Mouse (Mus musculus): ENCODE measurements around the gene Smtnl2. TPM values are rescaled to one million over a fixed set of nuclear protein-coding genes. Genes with fewer than 3 reads are reported as not detected.
"Not testable (repeated sequence)": the region's sequence is repeated elsewhere in the genome, so short reads cannot be mapped to it uniquely, and the experiment has no call there.

The Smtnl2 gene
- total and polyA plus RNA-seq, 3 experiments = 12.7 to 14.3 (median 13.1) TPM

- Histone ChIP-seq H3K79me2 (replicated peaks; ENCODE audit: control insufficient read depth, insufficient read depth, low read length) (no peaks in the 10 kb centered on the region), H3K36me3 (ENCODE audit: control insufficient read depth, insufficient read depth, low read length) (no peaks in the 10 kb centered on the region; the same call in 1 of the 2 replicates), H3K27me3 (ENCODE audit: control insufficient read depth, insufficient read depth, low read length) (no peaks in the 10 kb centered on the region), H3K27ac (no peak overlapping the region), H3K4me3 (no peak overlapping the region), H3K9ac (ENCODE audit: low read depth, low read length) (no peak overlapping the region), H3K4me1 (ENCODE audit: control insufficient read depth, insufficient read depth, low read length) (peaks cover 2% of the 10 kb centered on the region)
- no peak for DNase-seq
- TF ChIP-seq EP300 (IDR thresholded peaks at IDR 0.05; ENCODE audit: insufficient read depth, low read depth, low read length) = no peak
- TF ChIP-seq POLR2A (IDR thresholded peaks at IDR 0.05; ENCODE audit: insufficient read depth, low read depth, low read length) = no peak
- TF ChIP-seq CTCF (IDR thresholded peaks at IDR 0.05) = no peak
- intact Hi-C loops (cut with DNase I) = no loop called here
- 53% methylated on average over 4 of the region's 4 CpGs for WGBS
Measured at GRCm38 (mm10) chr11:72438411-72438810, 26.9 kb upstream of the Smtnl2 start.

GRCm38 (mm10) chr11:72436756-72437650 lies 25.5 kb upstream of the Smtnl2 start:
- intact Hi-C loops (cut with DNase I) = no loop called here

GRCm38 (mm10) chr11:72436271-72436670 lies 24.8 kb upstream of the Smtnl2 start:
- no peaks in the 10 kb centered on the region for H3K36me3 ChIP-seq (ENCODE audit: control insufficient read depth, insufficient read depth, low read length)
- H3K79me2 ChIP-seq (replicated peaks; ENCODE audit: control insufficient read depth, insufficient read depth, low read length) = no peaks in the 10 kb centered on the region
- H3K27ac ChIP-seq = no peak overlapping the region
- no peaks in the 10 kb centered on the region for H3K4me1 ChIP-seq (ENCODE audit: control insufficient read depth, insufficient read depth, low read length)
- H3K9ac ChIP-seq (ENCODE audit: low read depth, low read length) = no peak overlapping the region
- intact Hi-C loops (cut with DNase I) = no loop called here
- H3K4me3 ChIP-seq = no peak overlapping the region
- DNase-seq = peak; percentile 65 to 67
- TF ChIP-seq EP300 (IDR thresholded peaks at IDR 0.05; ENCODE audit: insufficient read depth, low read depth, low read length) = no peak
- no peak for TF ChIP-seq CTCF (IDR thresholded peaks at IDR 0.05)
- no peak for TF ChIP-seq POLR2A (IDR thresholded peaks at IDR 0.05; ENCODE audit: insufficient read depth, low read depth, low read length)
- H3K27me3 ChIP-seq (ENCODE audit: control insufficient read depth, insufficient read depth, low read length) = no peaks in the 10 kb centered on the region
- 52% methylated on average over 5 of the region's 5 CpGs for WGBS

More at GRCm38 (mm10) chr11:72436756-72437650, 25.5 kb upstream of the Smtnl2 start:
- TF ChIP-seq POLR2A (IDR thresholded peaks at IDR 0.05; ENCODE audit: insufficient read depth, low read depth, low read length) (no peak), EP300 (IDR thresholded peaks at IDR 0.05; ENCODE audit: insufficient read depth, low read depth, low read length) (no peak), CTCF (IDR thresholded peaks at IDR 0.05) (no peak)
- 90% methylated on average over 16 of the region's 16 CpGs for WGBS
- no peak for DNase-seq
- Histone ChIP-seq H3K4me3 (no peak overlapping the region), H3K9ac (ENCODE audit: low read depth, low read length) (no peak overlapping the region), H3K27ac (no peak overlapping the region), H3K27me3 (ENCODE audit: control insufficient read depth, insufficient read depth, low read length) (no peaks in the 10 kb centered on the region), H3K79me2 (replicated peaks; ENCODE audit: control insufficient read depth, insufficient read depth, low read length) (no peaks in the 10 kb centered on the region), H3K36me3 (ENCODE audit: control insufficient read depth, insufficient read depth, low read length) (no peaks in the 10 kb centered on the region; the same call in 1 of the 2 replicates), H3K4me1 (ENCODE audit: control insufficient read depth, insufficient read depth, low read length) (peaks cover under 1% of the 10 kb centered on the region)

- intact Hi-C loops (cut with DNase I) = no loop called here
- DNase-seq = peak; percentile 27 to 56
- H3K27me3 ChIP-seq (ENCODE audit: control insufficient read depth, insufficient read depth, low read length) = no peaks in the 10 kb centered on the region
- H3K27ac ChIP-seq = no peak overlapping the region
- TF ChIP-seq EP300 (IDR thresholded peaks at IDR 0.05; ENCODE audit: insufficient read depth, low read depth, low read length) (no peak), CTCF (IDR thresholded peaks at IDR 0.05) (no peak), POLR2A (IDR thresholded peaks at IDR 0.05; ENCODE audit: insufficient read depth, low read depth, low read length) (no peak)
- H3K4me1 ChIP-seq (ENCODE audit: control insufficient read depth, insufficient read depth, low read length) = no peaks in the 10 kb centered on the region
- no peaks in the 10 kb centered on the region for H3K36me3 ChIP-seq (ENCODE audit: control insufficient read depth, insufficient read depth, low read length)
- H3K4me3 ChIP-seq = no peak overlapping the region
- 9% methylated on average over 2 of the region's 2 CpGs for WGBS
- no peaks in the 10 kb centered on the region for H3K79me2 ChIP-seq (replicated peaks; ENCODE audit: control insufficient read depth, insufficient read depth, low read length)
- no peak overlapping the region for H3K9ac ChIP-seq (ENCODE audit: low read depth, low read length)
Measured at GRCm38 (mm10) chr11:72435694-72436045, 24.2 kb upstream of the Smtnl2 start.

- Histone ChIP-seq H3K4me1 (ENCODE audit: control insufficient read depth, insufficient read depth, low read length) (no peaks in the 10 kb centered on the region), H3K9ac (ENCODE audit: low read depth, low read length) (no peak within 1 kb of the TSS), H3K36me3 (ENCODE audit: control insufficient read depth, insufficient read depth, low read length) (no peaks in the 10 kb centered on the region), H3K27me3 (ENCODE audit: control insufficient read depth, insufficient read depth, low read length) (no peaks in the 10 kb centered on the region), H3K4me3 (no peak within 1 kb of the TSS), H3K27ac (no peak within 1 kb of the TSS), H3K79me2 (replicated peaks; ENCODE audit: control insufficient read depth, insufficient read depth, low read length) (no peaks in the 10 kb centered on the region)
- TF ChIP-seq CTCF (IDR thresholded peaks at IDR 0.05) (peak; percentile 21; the same call in 1 of the 2 replicates), EP300 (IDR thresholded peaks at IDR 0.05; ENCODE audit: insufficient read depth, low read depth, low read length) (no peak), POLR2A (IDR thresholded peaks at IDR 0.05; ENCODE audit: insufficient read depth, low read depth, low read length) (no peak)
- 49% methylated on average over 11 of the region's 11 CpGs for WGBS
- intact Hi-C loops (cut with DNase I) = no loop called here
- peak in 1 of 2 experiments; percentile 24 for DNase-seq
Measured at GRCm38 (mm10) chr11:72434963-72435693, 23.6 kb upstream of the Smtnl2 start, which contains the start of gene Ggt6. TSS of gene Ggt6 (plus strand) at chr11:72435526.

- H3K27me3 ChIP-seq (ENCODE audit: control insufficient read depth, insufficient read depth, low read length); intact Hi-C loops (cut with DNase I); H3K36me3 ChIP-seq (ENCODE audit: control insufficient read depth, insufficient read depth, low read length); H3K79me2 ChIP-seq (replicated peaks; ENCODE audit: control insufficient read depth, insufficient read depth, low read length); H3K27ac ChIP-seq; H3K4me1 ChIP-seq (ENCODE audit: control insufficient read depth, insufficient read depth, low read length); H3K9ac ChIP-seq (ENCODE audit: low read depth, low read length); H3K4me3 ChIP-seq: not testable (repeated sequence)
- peak in 1 of 2 experiments; percentile 11 for DNase-seq
- 65% methylated on average over 9 of the region's 9 CpGs for WGBS
Measured at GRCm38 (mm10) chr11:72430311-72431068, 19.0 kb upstream of the Smtnl2 start.

All from heart, adult 2 months (tissue).